Mouse (Mus musculus): ENCODE results near the gene Olfr490.

The Olfr490 gene

DNA sequence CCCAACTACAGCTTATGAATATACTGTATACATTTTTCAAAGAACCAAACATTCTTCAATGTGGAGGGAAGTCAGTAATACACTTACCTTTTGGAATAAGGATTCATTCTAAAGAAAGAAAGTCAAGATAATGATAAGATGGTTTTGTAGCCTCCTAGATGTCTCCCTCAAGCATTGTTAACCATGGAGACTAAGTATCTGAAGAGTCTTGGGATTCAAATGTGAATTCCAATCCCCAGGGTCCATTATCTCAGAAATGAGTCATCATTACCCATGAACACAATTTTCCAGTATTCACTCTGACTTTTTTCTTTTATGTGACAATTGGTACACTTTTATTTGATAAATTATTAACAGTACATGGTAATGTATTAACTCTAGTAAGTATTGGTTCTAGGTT lies at the start of gene Olfr490:
Gene Olfr490 (minus strand): TSS at position 101 of the 400 bp plus-strand sequence.
- DNase-seq, result no peak

DNA sequence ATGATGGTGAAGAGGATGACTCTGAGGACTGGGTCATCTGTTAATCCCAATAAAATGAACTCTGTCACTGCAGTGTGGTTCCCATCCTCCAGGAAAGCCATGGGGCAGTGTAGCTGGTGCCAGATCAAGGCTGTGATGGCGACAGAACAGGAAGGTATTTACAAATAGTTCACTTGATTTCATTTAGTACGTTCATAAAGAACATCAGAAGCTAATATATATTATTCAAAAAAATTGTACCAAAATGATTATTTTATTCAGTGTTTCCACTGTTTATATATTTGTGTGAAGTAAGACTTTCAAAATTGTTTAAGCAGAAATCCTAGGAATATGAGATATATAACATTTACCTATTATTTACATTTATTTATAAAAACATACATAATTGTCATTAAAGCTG lies 34.8 kb upstream of the Olfr490 start, which contains the start of gene Olfr492:
Gene Olfr492 (minus strand): TSS at position 101 of the 400 bp plus-strand sequence.
- DNase-seq, result no peak

- no peak for DNase-seq
Observed at GRCm38 (mm10) chr7:108313151-108313550, 24.4 kb upstream of the Olfr490 start, which contains the start of gene Olfr491. Gene Olfr491 (plus strand): TSS chr7:108313451.

DNA sequence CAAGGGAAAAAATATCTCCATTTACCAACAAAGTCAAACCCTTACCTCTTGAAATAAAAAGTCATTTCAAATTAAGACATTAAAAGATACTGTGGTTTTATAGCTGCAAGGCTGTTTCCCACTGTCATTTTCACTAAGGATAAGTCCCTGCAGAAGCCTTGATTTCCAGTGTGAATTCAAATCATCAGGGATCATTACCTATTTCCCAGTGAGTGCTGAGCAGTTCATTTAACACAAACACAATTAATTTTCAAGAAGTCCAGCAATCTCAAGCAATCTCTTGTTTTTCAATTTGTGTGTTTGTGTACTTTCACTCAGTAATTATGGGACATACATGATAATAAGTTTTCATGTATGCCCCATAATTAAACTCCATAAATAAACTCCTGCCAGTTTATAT lies 30.5 kb downstream of the Olfr490 start, which contains the start of gene Olfr488:
Gene Olfr488 (minus strand): TSS at position 101 of the 400 bp plus-strand sequence.
- no peak for DNase-seq
